Mouse (Mus musculus) left cerebral cortex, postnatal 36 days (tissue): ENCODE results near the gene Gm48552. TPM values are rescaled to one million over a fixed set of nuclear protein-coding genes. Genes with fewer than 3 reads are reported as not detected.

Source experiments
- DNase-seq, 2 experiments: peaks; one replicate each; pipeline ENCODE4 v3.0.0; 2021 to 2022; ENCODE audit warnings: low spot score in 2 of 2, mixed read lengths in 1 of 2
- intact Hi-C: fragments of 180-260 bp; cut with DNase I; formaldehyde crosslinking; loops from one replicate; pipeline ENCODE4 v1.15.1; 2025
- total RNA-seq, 2 experiments: library from RNA; stranded (reverse); gene quantifications; 2 replicates each; pipeline ENCODE4 v1.2.3; 2021

Gm48552 gene
- total RNA-seq, 2 experiments from 2014 or later: 1.9 to 4.9 TPM

DNA sequence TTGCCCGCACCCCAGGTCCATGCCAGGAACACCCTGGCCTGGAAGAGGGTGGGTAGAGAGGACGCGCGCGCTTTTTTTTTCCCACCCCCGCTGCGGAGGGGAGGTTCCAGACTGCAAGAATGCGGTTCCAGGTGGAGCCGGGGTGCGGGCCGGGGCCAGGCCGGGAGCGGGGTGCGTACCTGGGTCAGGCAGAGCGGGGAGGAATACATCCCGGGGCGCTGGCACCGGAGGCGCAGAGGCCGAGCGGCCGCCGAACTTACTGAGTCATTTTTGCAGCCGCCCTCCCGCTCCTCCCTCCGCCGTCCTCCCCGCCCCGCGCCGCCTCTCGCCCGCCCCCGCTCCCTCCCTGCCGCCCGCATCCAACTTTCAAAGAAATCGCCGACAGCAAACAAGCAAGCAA lies 38.1 kb downstream of the Gm48552 start:
- intact Hi-C loops: no loop called here
- DNase-seq: peak in 1 of 2 experiments; percentile 63

GRCm38 (mm10) chr10:81427327-81427726 lies 38.5 kb downstream of the Gm48552 start:
- intact Hi-C loops: no loop called here
- no peak for DNase-seq

DNA sequence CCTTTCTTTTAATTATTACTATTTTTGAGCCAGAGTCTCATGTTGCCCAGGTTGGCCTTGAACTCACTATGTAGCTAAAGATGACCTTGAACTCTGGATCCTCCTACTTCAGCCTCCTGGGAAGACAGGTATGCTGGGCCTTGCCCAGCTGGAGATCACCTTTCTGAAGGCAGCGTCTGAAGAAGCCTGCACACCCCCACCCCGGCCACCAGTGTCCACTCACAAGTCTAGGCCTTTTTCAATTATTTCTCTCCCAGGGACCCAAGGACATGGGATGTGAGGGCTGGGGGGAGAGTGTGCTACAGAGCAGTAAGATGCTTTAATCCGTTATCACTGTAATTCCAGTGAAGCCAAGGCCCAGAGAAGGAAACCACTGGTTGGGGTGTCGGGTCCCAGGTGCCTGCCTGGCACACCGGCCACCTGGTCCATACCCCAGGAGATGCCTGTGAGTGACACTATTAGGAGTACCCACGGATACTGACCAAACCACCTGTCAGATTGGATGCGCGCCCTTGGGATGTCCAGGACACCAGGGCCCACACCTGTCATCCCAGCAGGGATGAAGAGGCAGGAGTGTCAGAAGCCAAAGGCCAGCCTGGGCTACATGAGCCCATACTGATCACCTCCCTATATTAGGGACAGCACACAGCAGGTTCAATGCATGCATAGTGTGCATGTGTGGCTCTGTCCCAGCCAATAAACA lies 39.1 kb downstream of the Gm48552 start:
- intact Hi-C loops: no loop called here
- peak in 1 of 2 experiments; percentile 4 for DNase-seq

DNA sequence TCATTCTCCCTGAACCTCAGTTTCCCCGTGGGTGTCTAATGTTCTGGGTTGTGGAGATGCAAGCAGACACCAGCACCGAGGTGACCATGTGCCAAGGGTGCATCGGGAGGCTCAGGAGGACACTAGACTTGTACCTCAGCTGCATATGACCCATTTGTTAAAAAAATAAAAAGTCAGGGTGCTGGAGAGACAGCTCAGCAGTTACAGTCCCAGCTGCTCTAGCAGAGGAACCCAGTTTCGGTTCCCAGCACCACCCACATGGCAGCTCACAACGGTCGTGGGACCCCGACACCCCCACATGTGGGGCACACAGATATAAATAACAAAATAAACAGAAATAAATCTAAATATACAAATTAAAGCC lies 39.7 kb downstream of the Gm48552 start:
- intact Hi-C loops: no loop called here
- peak in 1 of 2 experiments; percentile 3 for DNase-seq

- intact Hi-C loops: no loop called here
- DNase-seq: peak in 1 of 2 experiments; percentile 3
Observed at GRCm38 (mm10) chr10:81429092-81429491, 40.3 kb downstream of the Gm48552 start.

- peak in 1 of 2 experiments; percentile 69 for DNase-seq
- intact Hi-C loops: loop anchor here (2.0 kb wide), 1 partner anchor 13 kb away; no protein-coding TSS in a partner anchor
Observed at GRCm38 (mm10) chr10:81429605-81430061, 40.8 kb downstream of the Gm48552 start.

- intact Hi-C loops: loop anchor here (2.0 kb wide), 1 partner anchor 13 kb away; no protein-coding TSS in a partner anchor
- DNase-seq: peak; percentile 82 to 89
Observed at GRCm38 (mm10) chr10:81430141-81430830, 41.5 kb downstream of the Gm48552 start.

- intact Hi-C loops: loop anchor here (2.0 kb wide), 1 partner anchor 14 kb away; no protein-coding TSS in a partner anchor
- DNase-seq: peak in 1 of 2 experiments; percentile 83
Observed at GRCm38 (mm10) chr10:81430831-81431525, 42.2 kb downstream of the Gm48552 start.

GRCm38 (mm10) chr10:81431526-81432168 lies 42.8 kb downstream of the Gm48552 start:
- no peak for DNase-seq
- intact Hi-C loops: loop anchor here (2.0 kb wide), 1 partner anchor 15 kb away; no protein-coding TSS in a partner anchor

DNA sequence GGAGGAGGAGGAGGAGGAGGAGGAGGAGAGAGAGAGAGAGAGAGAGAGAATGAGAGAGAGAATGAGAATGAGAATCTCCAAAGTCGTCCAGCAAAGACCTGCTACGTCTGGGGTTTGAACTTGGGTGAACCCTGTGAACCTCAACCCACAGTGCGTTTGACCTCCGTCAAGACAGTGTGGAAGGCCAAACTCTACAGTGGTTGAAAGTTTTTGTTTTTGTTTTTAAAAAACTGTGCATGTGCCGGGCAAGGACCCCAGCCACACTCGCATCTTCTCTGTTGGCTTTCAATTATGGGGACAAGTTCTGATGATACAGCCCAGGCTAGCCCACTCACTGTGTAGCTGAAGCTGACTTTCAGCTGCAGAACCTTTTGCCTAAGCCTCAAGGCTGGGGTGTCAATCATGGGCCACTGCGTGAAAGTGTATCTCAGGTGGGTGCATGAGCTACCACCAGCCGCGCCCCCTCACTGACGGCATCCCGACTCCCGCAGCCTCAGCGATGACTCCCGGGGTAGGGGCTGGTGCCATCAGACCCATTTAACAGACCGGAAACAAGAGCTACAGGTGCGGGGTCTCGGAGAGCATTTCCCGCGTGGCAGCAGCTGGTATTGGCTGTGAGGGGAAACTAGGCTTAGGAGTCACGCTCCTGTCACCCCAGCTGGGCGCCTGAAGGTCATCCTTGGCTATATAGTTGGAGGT lies 43.5 kb downstream of the Gm48552 start:
- DNase-seq: no peak

DNA sequence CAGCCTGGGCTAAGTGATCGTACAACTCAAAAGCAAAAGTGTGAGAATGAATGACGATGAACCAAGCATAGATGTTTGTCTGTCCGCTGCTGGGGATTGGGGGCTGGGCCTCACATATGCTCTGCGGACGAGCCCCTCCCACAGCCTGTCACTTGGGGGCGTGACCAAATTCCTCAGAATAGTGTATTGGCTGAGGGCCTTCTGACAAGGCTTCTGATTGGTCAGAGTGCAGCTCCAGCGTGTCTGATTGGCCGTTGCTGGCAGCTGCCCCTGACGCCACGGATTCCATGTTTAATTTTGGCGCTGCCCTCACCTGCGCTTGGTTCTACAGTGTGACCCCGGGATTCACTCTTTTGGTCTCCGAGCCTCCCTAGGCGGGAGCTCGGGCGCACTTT lies 44.1 kb downstream of the Gm48552 start:
- intact Hi-C loops: no loop called here
- peak; percentile 87 to 90 for DNase-seq

More for the DNA sequence above, 43.5 kb downstream of the Gm48552 start:
- intact Hi-C loops: no loop called here

DNA sequence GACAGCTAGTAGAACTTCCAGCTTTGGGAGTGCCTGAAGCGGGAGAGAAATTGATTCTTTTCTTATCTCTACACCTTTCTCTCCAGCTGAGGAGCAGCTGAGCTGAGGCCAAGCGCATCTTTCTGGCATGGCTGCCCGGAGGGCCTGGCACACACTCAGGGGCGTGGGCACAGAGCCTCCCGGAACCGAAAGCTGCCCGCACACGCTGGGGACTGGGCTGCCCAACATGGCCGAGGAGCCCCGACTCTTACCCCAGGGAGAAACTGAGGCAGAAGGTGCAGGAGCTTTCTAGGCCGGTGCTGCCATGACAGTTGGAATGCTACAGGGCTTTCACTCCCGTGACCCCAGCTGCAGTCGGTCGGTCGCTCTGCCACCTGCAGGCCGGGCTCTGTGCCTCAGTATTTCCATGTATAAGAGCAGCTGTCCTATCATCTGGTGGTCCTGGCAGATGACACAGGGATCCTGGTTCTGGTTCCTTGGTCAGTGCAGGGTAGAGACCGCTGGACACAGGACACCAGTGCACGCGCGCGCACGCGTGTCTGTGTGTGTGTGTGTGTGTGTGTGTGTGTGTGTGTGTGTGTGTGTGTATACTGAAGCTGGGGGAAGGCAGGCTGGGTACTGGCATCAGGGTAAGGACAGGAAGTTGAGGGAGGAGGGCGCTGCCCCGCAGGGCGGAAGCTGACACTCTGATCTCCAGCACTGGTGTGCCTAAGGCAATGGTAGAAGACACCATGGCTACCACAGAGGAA lies 44.9 kb downstream of the Gm48552 start:
- DNase-seq: no peak
- intact Hi-C loops: loop anchor here (2.0 kb wide), 1 partner anchor 23 kb away; no protein-coding TSS in a partner anchor

DNA sequence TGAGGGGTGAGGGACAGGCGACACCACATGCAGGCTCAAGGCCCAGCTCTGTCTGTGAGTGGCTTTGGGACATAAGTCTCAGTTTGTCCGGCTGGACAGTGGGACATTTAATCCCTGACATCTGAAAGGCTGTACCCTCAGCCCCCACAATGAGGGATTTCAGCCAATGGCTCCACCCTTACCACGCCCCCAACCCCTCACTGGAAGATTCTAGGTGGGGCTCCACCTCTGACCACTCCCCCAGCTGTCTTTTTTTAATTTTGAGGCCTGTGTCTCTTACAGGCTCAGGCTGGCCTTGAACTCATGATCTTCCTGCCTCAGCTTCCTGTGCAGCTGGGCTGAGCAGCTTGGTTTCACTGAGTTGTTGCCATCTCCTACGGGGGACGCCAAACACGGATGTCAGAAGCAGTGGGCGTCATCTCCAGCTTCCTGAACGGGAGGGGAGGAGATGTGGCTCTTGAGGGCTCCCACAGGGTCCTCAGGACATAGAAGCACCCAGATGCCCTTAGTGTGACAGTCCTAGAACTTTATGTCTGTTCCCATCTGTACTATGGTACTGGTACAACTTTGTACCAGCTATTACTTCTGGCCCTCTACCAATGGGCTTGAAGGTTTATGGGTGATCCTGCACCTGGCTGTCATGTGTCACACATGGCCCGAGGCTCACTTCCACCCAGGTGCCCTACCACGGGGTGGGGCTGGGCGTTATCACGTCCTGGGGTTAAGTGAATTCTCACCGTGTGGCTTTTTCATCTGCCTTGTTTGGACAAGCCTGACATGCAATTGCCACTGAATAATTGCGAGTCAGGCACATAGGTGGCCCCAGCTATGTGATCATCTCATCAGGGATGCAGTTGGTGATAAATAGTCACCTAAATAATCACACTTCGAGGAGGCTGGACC lies 45.8 kb downstream of the Gm48552 start:
- DNase-seq: no peak
- intact Hi-C loops: loop anchor here (2.0 kb wide), 1 partner anchor 24 kb away; no protein-coding TSS in a partner anchor

GRCm38 (mm10) chr10:81435436-81435835 lies 46.6 kb downstream of the Gm48552 start:
- intact Hi-C loops: loop anchor here (2.0 kb wide), 1 partner anchor 25 kb away; no protein-coding TSS in a partner anchor
- peak in 1 of 2 experiments; percentile 58 for DNase-seq
